Mouse (Mus musculus) spleen, adult 18-20 months (tissue): Measurements from ENCODE around the gene Nsun2.
"Not testable (repeated sequence)": the region's sequence is repeated elsewhere in the genome, so short reads cannot be mapped to it uniquely, and the experiment has no call there.

Experiments used
- DNase-seq, 2 experiments: peaks; one replicate each; pipeline ENCODE4 v3.0.0; 2022; ENCODE audit warnings: mixed read lengths in 2 of 2

Nsun2 gene

DNA sequence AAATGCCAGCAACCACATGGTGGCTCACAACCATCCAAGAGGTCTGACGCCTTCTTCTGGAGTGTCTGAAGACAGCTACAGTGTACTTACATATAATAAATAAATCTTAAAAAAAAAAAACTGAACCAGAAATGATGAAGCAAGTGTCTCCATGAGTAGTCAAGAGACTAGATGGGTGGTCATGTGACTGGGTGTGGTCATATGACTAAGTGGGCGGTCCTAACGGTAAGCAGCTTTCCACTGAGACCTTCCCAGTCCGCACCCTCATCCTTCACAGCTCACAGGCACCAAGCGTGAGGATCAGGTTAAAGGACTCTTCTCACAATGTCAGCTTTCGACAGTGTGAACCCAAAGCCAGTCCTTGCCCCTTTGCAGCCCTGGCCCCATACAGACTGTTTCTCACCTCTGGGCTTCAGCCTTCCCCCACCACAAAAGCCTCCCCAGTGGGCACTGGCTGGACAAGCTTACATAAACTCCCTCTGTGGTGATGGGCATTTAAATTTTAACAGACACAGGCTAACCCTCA, 22.5 kb downstream of the Nsun2 start:
- DNase-seq: no peak

- DNase-seq: no peak
Observed at GRCm38 (mm10) chr13:69556728-69557127, 23.2 kb downstream of the Nsun2 start.

DNA sequence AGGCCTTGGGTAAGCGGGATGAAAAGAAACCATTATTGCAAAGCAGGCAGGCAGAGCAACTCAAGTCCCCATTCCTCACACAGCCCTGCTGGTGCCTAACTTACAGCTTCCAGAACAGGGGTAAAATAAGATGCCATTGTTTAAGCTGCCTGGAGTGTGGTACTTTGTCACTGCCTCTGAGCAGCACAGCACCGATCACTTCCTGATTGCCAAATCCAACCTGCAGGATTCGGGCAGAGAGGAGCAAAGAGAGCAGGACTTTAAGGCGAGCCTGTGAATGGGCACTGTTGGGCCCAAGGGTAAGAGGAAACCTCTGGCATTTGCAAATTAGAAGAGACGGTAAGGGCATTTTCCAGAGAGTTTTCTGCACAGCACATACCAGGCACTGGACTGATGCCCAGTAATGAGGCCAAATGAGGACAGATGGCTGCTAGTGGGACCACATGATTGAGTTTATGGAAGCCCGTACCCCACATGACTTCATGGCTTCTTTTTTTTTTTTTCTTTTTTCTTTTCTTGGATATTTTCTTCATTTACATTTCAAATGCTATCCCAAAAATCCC, 24.6 kb downstream of the Nsun2 start:
- DNase-seq: no peak

- DNase-seq: no peak
Observed at GRCm38 (mm10) chr13:69559291-69559961, 25.9 kb downstream of the Nsun2 start.

DNA sequence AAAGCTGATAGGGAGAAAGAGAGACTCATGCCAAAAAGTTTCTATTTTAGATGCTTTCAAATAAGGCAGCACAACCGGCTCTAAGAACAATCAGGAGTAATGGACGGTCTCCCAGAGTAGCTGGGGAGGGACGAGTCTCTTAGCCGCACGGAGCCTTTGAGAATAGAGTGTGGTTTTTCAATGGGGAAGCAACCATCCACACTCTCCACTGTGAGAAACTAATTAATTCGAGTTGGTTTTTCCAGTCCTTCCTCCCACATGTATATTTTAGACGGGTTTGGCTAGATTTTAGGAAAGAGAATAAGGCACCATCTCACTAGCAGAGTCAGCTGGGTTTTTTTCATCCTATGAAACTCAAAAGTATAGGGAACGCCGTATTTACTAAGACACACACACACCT, 28.5 kb downstream of the Nsun2 start:
- no peak for DNase-seq

DNA sequence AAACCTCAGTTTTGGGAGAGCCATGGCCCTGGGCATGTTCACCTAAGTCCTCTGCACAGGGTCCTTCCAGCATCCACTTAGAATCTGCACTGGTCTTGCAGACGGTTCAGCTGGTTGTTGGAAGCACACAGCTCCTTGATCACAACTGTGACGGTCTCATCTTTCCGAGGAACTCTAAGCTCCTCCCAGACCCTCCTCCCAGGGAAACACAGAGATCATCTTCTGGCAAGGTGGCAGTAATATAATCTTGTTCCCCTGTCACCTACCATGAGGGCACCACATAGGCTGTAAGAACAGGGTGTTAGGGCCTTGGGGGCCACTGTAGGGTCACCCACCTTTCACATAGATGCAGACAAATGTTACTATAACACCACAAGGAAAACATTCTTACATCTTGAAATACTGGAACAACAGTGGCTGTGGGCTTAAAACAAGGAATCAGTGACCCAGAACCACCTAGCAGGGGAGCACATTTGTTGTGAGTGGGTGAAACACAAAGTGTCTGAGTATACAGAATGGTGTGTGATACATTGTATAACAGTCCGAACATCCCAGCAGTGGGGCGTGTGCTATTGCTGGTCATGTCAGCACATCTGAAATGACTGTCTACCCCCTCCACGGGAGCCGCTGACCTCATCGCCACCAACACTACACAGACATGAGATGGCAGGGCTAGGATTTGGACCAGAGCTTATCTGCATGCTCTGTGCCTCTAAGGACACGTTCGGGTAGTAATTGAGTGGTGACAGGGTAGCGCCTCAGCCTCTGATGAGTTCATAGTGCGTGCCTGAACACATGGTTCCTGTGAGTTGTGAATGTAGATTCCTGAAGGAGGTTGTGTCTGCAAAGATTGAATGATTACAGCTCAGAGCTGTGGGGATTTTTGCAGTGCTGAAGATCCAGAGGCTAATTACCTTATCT, 29.4 kb downstream of the Nsun2 start:
- no peak for DNase-seq

GRCm38 (mm10) chr13:69563905-69564304, 30.4 kb downstream of the Nsun2 start:
- no peak for DNase-seq

GRCm38 (mm10) chr13:69564573-69564972, 31.0 kb downstream of the Nsun2 start:
- no peak for DNase-seq

- DNase-seq: not testable (repeated sequence)
Observed at GRCm38 (mm10) chr13:69565401-69565800, 31.9 kb downstream of the Nsun2 start.

- DNase-seq: no peak
Observed at GRCm38 (mm10) chr13:69569201-69569600, 35.7 kb downstream of the Nsun2 start.

- DNase-seq: no peak
Observed at GRCm38 (mm10) chr13:69572594-69572993, 39.0 kb downstream of the Nsun2 start.

DNA sequence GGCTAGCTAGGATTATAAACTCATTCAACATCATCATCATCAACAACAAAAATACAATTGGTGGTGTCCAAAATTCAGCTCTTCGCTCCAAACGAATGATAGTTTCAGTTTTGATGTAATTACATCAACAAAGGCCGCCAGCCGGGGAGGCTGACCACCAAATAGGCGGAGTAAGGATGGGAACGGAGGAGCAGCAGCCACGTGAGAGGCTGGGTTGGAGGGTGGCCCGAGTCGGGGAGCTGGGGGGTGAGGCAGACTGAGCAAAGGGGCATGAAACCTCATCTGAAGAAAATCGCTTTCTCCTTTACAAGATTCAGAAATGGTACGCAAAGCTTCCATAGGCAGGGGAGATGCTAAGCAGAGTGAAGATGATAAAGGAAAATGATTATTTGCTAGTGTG, 43.1 kb downstream of the Nsun2 start:
- no peak for DNase-seq

- no peak for DNase-seq
Observed at GRCm38 (mm10) chr13:69577181-69577834, 43.8 kb downstream of the Nsun2 start.

GRCm38 (mm10) chr13:69582411-69582810, 48.9 kb downstream of the Nsun2 start:
- no peak for DNase-seq

DNA sequence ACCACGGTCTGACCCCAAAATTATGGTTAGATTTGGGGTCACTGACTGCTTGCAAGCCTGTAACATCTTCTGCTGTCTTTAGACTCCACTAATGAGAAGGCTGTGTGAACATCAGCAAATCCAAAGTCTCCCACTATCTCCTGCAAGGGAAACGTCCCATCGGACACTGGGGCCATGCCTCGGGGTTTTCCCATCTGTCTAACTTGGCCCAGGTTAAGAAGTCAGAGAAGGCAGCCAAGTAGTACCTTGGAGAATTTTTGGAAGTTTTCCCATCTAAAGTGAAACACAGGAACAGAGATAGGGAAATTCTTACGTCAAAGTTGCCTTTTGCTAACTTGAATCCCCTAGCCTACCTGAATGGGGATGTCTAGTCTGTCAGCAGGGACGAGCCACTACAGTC, 50.0 kb downstream of the Nsun2 start:
- DNase-seq: no peak

- no peak for DNase-seq
Observed at GRCm38 (mm10) chr13:69585828-69586227, 52.3 kb downstream of the Nsun2 start.

DNA sequence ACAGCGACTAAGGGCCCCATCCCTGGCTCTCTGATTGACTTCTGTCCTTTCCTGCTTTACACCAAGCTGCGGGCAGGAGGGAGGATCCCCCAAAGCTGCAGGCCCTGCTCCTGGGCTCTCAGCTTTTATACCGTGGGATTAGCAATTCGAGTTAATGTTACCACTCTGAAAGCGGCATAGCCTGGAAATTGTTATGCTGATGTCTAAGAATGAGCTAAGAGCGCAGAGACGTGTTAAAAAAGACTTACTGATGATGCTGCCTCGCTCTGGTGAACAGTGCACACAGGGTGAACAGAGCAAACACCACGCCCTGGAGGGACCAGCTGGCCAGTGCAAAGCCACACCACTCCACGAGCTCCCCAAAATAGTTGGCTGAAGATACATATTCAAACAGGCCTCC, 52.8 kb downstream of the Nsun2 start:
- DNase-seq: no peak

DNA sequence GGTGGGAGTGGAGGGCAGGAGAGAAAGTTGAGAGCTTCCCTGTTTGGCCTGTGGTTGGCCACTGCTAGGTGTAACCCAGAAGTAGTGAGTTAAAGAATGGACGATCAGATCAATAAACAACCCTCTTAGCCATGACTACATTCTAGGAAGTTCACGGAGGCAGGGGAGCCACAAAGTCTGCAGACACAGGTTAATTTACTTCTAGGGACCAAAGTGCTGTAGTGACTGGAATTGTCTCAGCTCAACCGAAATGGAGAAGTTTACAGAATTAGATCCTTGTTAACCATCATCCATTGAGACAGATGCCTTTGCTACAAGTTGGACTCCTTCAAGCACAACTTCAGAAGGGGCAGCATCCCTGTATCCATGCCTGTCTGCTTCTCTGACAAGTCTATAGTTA, 54.3 kb downstream of the Nsun2 start:
- DNase-seq: no peak

- no peak for DNase-seq
Observed at GRCm38 (mm10) chr13:69588263-69588662, 54.7 kb downstream of the Nsun2 start.

GRCm38 (mm10) chr13:69591338-69591737, 57.8 kb downstream of the Nsun2 start:
- no peak for DNase-seq

- no peak for DNase-seq
Observed at GRCm38 (mm10) chr13:69592226-69592625, 58.7 kb downstream of the Nsun2 start.

GRCm38 (mm10) chr13:69593453-69593852, 59.9 kb downstream of the Nsun2 start:
- no peak for DNase-seq
